24 mouse cellular contexts compared by ENCODE assay signal in the genomic region with DNA sequence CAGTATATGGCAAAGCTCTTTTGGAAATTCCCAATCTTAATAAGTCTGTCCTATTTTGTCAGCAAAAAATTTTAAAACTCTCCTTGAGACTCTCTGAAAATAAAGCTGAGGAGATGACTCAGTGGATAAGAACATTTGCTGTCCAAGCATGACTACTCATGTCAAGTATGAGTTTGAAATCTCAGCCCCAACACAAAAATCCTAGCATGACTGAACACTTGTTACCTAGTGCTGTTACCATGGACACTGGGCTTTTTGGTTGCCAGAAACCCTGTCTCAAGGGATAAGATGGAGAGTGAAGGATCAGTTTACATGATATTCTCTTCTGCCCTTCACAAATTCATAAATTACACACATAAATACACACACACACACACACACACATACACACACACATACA.
DNase-seq lines count a peak whose midpoint lies in the region; ATAC-seq and TF ChIP-seq lines count a peak whose summit lies in the region.
"Had no signal": no experiment of that assay in that cellular context is flagged by ENCODE, and none has a peak within 500 bp of the region (broad histone marks: within the 10 kb centered on the region; RNA-seq: fewer than 3 reads in every experiment).

No protein-coding gene starts in this region.

- no peak overlapping the region for H3K4me2 ChIP-seq in midbrain, postnatal 0 days (ENCODE audit: low read depth, low read length, poor library complexity, severe bottlenecking)
- no peak overlapping the region for H3K4me2 ChIP-seq in midbrain, embryonic 15.5 days
- no peak overlapping the region for H3K4me2 ChIP-seq in hindbrain, embryonic 14.5 days (replicated peaks)
- H3K4me2 ChIP-seq: forebrain, embryonic 12.5 days; forebrain, embryonic 15.5 days; heart, embryonic 13.5 days; hindbrain, embryonic 15.5 days had no signal

- no peak for TF ChIP-seq POLR2A in cortical plate, adult 2 months (IDR thresholded peaks at IDR 0.05; ENCODE audit: extremely low read depth, insufficient read depth, low read length)

- TF ChIP-seq CTCF in midbrain, postnatal 0 days (IDR thresholded peaks at IDR 0.05): no peak
- no peak for TF ChIP-seq CTCF in cortical plate, adult 2 months (IDR thresholded peaks at IDR 0.05; ENCODE audit: extremely low read depth, insufficient read depth, low read length)

- DNase-seq in midbrain, postnatal 0 days (ENCODE audit: low spot score): peak; percentile 1
- DNase-seq in NIH3T3 (ENCODE audit: low read depth) (peak; percentile 74), adipocyte (ENCODE audit: low spot score) (no peak)
- no peak for DNase-seq in hindbrain, embryonic 14.5 days (ENCODE audit: low spot score)
- DNase-seq in left cerebral cortex, postnatal 4 days: no peak
- DNase-seq: adrenal gland, adult 2 months; adrenal gland, postnatal 14 days; cerebellum, adult 11-12 months; cerebellum, adult 8-10 months; cerebellum, postnatal 10 days; cerebellum, postnatal 36 days; gastrocnemius, postnatal 25 days; heart, adult 18-20 months; heart, postnatal 14 days; heart, postnatal 4 days; kidney, adult 2 months had no signal

- ATAC-seq in midbrain, postnatal 0 days (ENCODE audit: low FRiP score): no peak
- no peak for ATAC-seq in midbrain, embryonic 15.5 days (replicated peaks)
- no peak for ATAC-seq in hindbrain, embryonic 14.5 days (ENCODE audit: low FRiP score)
- ATAC-seq: forebrain, embryonic 15.5 days; intestine, postnatal 0 days had no signal

- H3K4me1 ChIP-seq in midbrain, postnatal 0 days (ENCODE audit: insufficient read depth, low read length): no peaks in the 10 kb centered on the region
- H3K4me1 ChIP-seq in midbrain, embryonic 15.5 days: no peaks in the 10 kb centered on the region
- H3K4me1 ChIP-seq in cortical plate, adult 2 months (ENCODE audit: control insufficient read depth, insufficient read depth, low read length): no peaks in the 10 kb centered on the region
- H3K4me1 ChIP-seq in hindbrain, embryonic 14.5 days (replicated peaks; ENCODE audit: control insufficient read depth, insufficient read depth, low read length): no peaks in the 10 kb centered on the region
- H3K4me1 ChIP-seq: forebrain, embryonic 12.5 days; forebrain, embryonic 15.5 days; heart, embryonic 10.5 days; hindbrain, embryonic 15.5 days had no signal

- no peak overlapping the region for H3K4me3 ChIP-seq in midbrain, postnatal 0 days (ENCODE audit: low read depth, low read length)
- no peak overlapping the region for H3K4me3 ChIP-seq in midbrain, embryonic 15.5 days
- H3K4me3 ChIP-seq in cortical plate, adult 2 months (ENCODE audit: insufficient read depth, low read length): no peak overlapping the region
- H3K4me3 ChIP-seq in hindbrain, embryonic 14.5 days (replicated peaks; ENCODE audit: low read length): no peak overlapping the region
- H3K4me3 ChIP-seq: forebrain, embryonic 12.5 days; forebrain, embryonic 15.5 days; heart, embryonic 10.5 days; heart, embryonic 13.5 days; hindbrain, embryonic 15.5 days had no signal

- no peak overlapping the region for H3K9ac ChIP-seq in midbrain, postnatal 0 days (replicated peaks; ENCODE audit: low read length, poor library complexity, severe bottlenecking)
- no peak overlapping the region for H3K9ac ChIP-seq in midbrain, embryonic 15.5 days
- H3K9ac ChIP-seq in hindbrain, embryonic 14.5 days: no peak overlapping the region
- H3K9ac ChIP-seq: forebrain, embryonic 12.5 days; forebrain, embryonic 15.5 days; heart, embryonic 13.5 days; hindbrain, embryonic 15.5 days had no signal

- no peak overlapping the region for H3K27ac ChIP-seq in midbrain, postnatal 0 days (ENCODE audit: low read depth, low read length)
- no peak overlapping the region for H3K27ac ChIP-seq in midbrain, embryonic 15.5 days
- H3K27ac ChIP-seq in cortical plate, adult 2 months (ENCODE audit: insufficient read depth, low read length): peak overlapping the region; percentile 35; the same call in 1 of the 2 replicates
- H3K27ac ChIP-seq in hindbrain, embryonic 14.5 days: no peak overlapping the region
- H3K27ac ChIP-seq: forebrain, embryonic 12.5 days; forebrain, embryonic 15.5 days; heart, embryonic 10.5 days; heart, embryonic 13.5 days; hindbrain, embryonic 15.5 days had no signal

- H3K27me3 ChIP-seq in midbrain, postnatal 0 days (ENCODE audit: insufficient read depth, low read length): no peaks in the 10 kb centered on the region
- H3K27me3 ChIP-seq in midbrain, embryonic 15.5 days (replicated peaks): no peaks in the 10 kb centered on the region
- no peaks in the 10 kb centered on the region for H3K27me3 ChIP-seq in hindbrain, embryonic 14.5 days (ENCODE audit: control insufficient read depth, insufficient read depth, low read length)
- H3K27me3 ChIP-seq: forebrain, embryonic 12.5 days; forebrain, embryonic 15.5 days; heart, embryonic 13.5 days; hindbrain, embryonic 15.5 days had no signal

- no peaks in the 10 kb centered on the region for H3K36me3 ChIP-seq in midbrain, postnatal 0 days (ENCODE audit: insufficient read depth, low read length)
- H3K36me3 ChIP-seq in midbrain, embryonic 15.5 days (replicated peaks): no peaks in the 10 kb centered on the region
- no peaks in the 10 kb centered on the region for H3K36me3 ChIP-seq in hindbrain, embryonic 14.5 days (replicated peaks; ENCODE audit: control insufficient read depth, insufficient read depth)
- H3K36me3 ChIP-seq: forebrain, embryonic 12.5 days; forebrain, embryonic 15.5 days; heart, embryonic 10.5 days; heart, embryonic 13.5 days; hindbrain, embryonic 15.5 days had no signal

- intact Hi-C loops in left cerebral cortex, postnatal 4 days (cut with DNase I): no loop called here

- H3K9me3 ChIP-seq in midbrain, postnatal 0 days (ENCODE audit: low read length): no peaks in the 10 kb centered on the region
- H3K9me3 ChIP-seq in midbrain, embryonic 15.5 days: no peaks in the 10 kb centered on the region
- H3K9me3 ChIP-seq in hindbrain, embryonic 14.5 days (ENCODE audit: control insufficient read depth, low read length): no peaks in the 10 kb centered on the region
- H3K9me3 ChIP-seq: forebrain, embryonic 12.5 days; forebrain, embryonic 15.5 days; heart, embryonic 10.5 days; heart, embryonic 13.5 days; hindbrain, embryonic 15.5 days had no signal

Comparison
In these comparisons a context has a peak if more than half of its experiments do, and no peak if none do; other contexts are left out.
1. DNase-seq: peak in midbrain, postnatal 0 days (single experiment) and NIH3T3 (single experiment); none in hindbrain, embryonic 14.5 days (single experiment), left cerebral cortex, postnatal 4 days (single experiment) and adipocyte (single experiment).